11 mouse cellular contexts compared by ENCODE assay signal in the genomic region with DNA sequence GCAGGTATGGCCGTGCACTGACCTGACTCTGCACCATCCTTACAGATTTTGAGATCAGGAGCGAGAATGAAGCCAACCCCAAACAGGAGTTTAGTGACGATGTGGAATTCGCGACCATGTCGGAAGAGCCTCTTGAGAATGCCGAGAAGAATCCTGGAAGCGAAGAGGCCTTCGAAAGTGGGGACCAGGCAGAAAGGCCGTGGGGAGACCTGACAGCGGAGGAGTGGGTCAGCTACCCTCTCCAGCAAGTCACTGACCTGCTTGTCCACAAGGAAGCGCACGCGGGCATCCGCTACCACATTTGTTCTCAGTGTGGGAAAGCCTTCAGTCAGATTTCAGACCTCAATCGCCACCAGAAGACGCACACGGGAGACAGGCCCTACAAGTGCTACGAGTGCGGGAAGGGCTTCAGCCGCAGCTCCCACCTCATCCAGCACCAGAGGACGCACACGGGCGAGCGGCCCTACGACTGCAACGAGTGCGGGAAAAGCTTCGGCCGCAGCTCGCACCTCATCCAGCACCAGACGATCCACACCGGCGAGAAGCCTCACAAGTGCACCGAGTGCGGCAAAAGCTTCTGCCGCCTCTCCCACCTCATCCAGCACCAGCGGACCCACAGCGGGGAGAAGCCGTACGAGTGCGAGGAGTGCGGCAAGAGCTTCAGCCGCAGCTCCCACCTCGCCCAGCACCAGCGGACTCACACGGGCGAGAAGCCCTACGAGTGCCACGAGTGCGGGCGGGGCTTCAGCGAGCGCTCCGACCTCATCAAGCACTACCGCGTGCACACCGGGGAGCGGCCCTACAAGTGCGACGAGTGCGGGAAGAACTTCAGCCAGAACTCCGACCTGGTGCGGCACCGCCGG. TPM values are rescaled to one million over a fixed set of nuclear protein-coding genes. Genes with fewer than 3 reads are reported as not detected.
DNase-seq lines count a peak whose midpoint lies in the region; ATAC-seq and TF ChIP-seq lines count a peak whose summit lies in the region.
"Had no signal": no experiment of that assay in that cellular context is flagged by ENCODE, and none has a peak within 500 bp of the region (broad histone marks: within the 10 kb centered on the region; RNA-seq: fewer than 3 reads in every experiment).

No protein-coding gene starts in this region.

- H3K4me3 ChIP-seq in testis, adult 2 months (ENCODE audit: control insufficient read depth, low read depth, low read length), result peak overlapping the region; percentile 41
- H3K4me3 ChIP-seq in forebrain, postnatal 0 days (ENCODE audit: low read depth, low read length), result no peak overlapping the region
- H3K4me3 ChIP-seq in midbrain, embryonic 10.5 days, result peak overlapping the region; percentile 42
- H3K4me3 ChIP-seq: layer of hippocampus, adult 2 months had no signal

- H3K4me1 ChIP-seq in testis, adult 2 months (ENCODE audit: control insufficient read depth, insufficient read depth, low read length), result peaks cover 16% of the 10 kb centered on the region
- H3K4me1 ChIP-seq in forebrain, postnatal 0 days (ENCODE audit: insufficient read depth), result peaks cover 8% of the 10 kb centered on the region
- peaks cover 40% of the 10 kb centered on the region for H3K4me1 ChIP-seq in midbrain, embryonic 10.5 days

- H3K9me3 ChIP-seq in forebrain, postnatal 0 days (ENCODE audit: low read length), result no peaks in the 10 kb centered on the region
- peaks cover 13% of the 10 kb centered on the region for H3K9me3 ChIP-seq in midbrain, embryonic 10.5 days (replicated peaks)

- no peak overlapping the region for H3K9ac ChIP-seq in forebrain, postnatal 0 days

- ATAC-seq in forebrain, postnatal 0 days, result no peak
- ATAC-seq: intestine, postnatal 0 days had no signal

- H3K4me2 ChIP-seq in forebrain, postnatal 0 days (ENCODE audit: low read depth), result no peak overlapping the region

- no peak for DNase-seq in testis, postnatal 10 days (ENCODE audit: low spot score)
- peak; percentile 35 for DNase-seq in forebrain, postnatal 0 days
- peak; percentile 43 for DNase-seq in midbrain, embryonic 10.5 days (ENCODE audit: low spot score)
- DNase-seq in testis, postnatal 14 days (ENCODE audit: low spot score), result peak; percentile 36
- DNase-seq in adrenal gland, postnatal 14 days, result no peak
- no peak for DNase-seq in lung, postnatal 14 days
- DNase-seq in left cerebral cortex, adult 8-10 months (ENCODE audit: low spot score in 2 of 2), result no peak
- DNase-seq: thymus, postnatal 4 days had no signal

- H3K27me3 ChIP-seq in testis, adult 2 months (ENCODE audit: control insufficient read depth, insufficient read depth, low read length), result no peaks in the 10 kb centered on the region
- H3K27me3 ChIP-seq in forebrain, postnatal 0 days (ENCODE audit: insufficient read depth, low read length), result no peaks in the 10 kb centered on the region
- H3K27me3 ChIP-seq in midbrain, embryonic 10.5 days (ENCODE audit: low read depth, poor library complexity, severe bottlenecking), result peaks cover 41% of the 10 kb centered on the region

- no peak for TF ChIP-seq CTCF in testis, adult 2 months (IDR thresholded peaks at IDR 0.05; ENCODE audit: control insufficient read depth, insufficient read depth, insufficient replicate concordance, low read depth, low read length)
- TF ChIP-seq CTCF in forebrain, postnatal 0 days (IDR thresholded peaks at IDR 0.05; ENCODE audit: low read depth), result no peak

- WGBS in forebrain, postnatal 0 days, result 41% methylated on average over 66 of the region's 66 CpGs
- 19% methylated on average over 66 of the region's 66 CpGs for WGBS in midbrain, embryonic 10.5 days

- TF ChIP-seq POLR2A in testis, adult 2 months (IDR thresholded peaks at IDR 0.05; ENCODE audit: control insufficient read depth, low read depth, low read length), result no peak

- peaks cover 1% of the 10 kb centered on the region; the same call in 1 of the 2 replicates for H3K36me3 ChIP-seq in testis, adult 2 months (ENCODE audit: control insufficient read depth, insufficient read depth, low read length)
- peaks cover 61% of the 10 kb centered on the region for H3K36me3 ChIP-seq in forebrain, postnatal 0 days (ENCODE audit: insufficient read depth)
- peaks cover 76% of the 10 kb centered on the region for H3K36me3 ChIP-seq in midbrain, embryonic 10.5 days

- no peak overlapping the region for H3K27ac ChIP-seq in testis, adult 2 months (ENCODE audit: control insufficient read depth, insufficient read depth, low read depth, low read length)
- H3K27ac ChIP-seq in forebrain, postnatal 0 days (ENCODE audit: low read depth, low read length), result no peak overlapping the region
- H3K27ac ChIP-seq in midbrain, embryonic 10.5 days (replicated peaks), result peak overlapping the region; percentile 57
- H3K27ac ChIP-seq: layer of hippocampus, adult 2 months had no signal

RNA-seq across cellular contexts. Expression of a gene that starts 5.7 kb away (rescaled TPM):
- polyA plus RNA-seq in testis, adult 2 months (2012; rRNA removed), result 4.8 and 5.4 TPM in 2 replicates
- 72.6 and 73.1 TPM in 2 replicates for total RNA-seq in forebrain, postnatal 0 days (2014; rRNA removed)
- 23.6 and 31.0 TPM in 2 replicates for polyA plus RNA-seq in forebrain, postnatal 0 days (2015; fragmentation: Nextera tagmentation; extraction: Ambion mirVana)
- 23.3 and 30.3 TPM in 2 replicates for polyA plus RNA-seq in midbrain, embryonic 10.5 days (2016; fragmentation: Nextera tagmentation; extraction: Ambion mirVana)
- 27.1 and 28.8 TPM in 2 replicates for total RNA-seq in adrenal gland, postnatal 14 days (2021)
- total RNA-seq in left cerebral cortex, adult 8-10 months (2022), result 10 to 100 TPM; 42.5 to 54.8 (median 50.8) TPM

RNA-seq across cellular contexts. Expression of a gene that starts 20.6 kb away (rescaled TPM):
- 25.5 and 30.3 TPM in 2 replicates for polyA plus RNA-seq in testis, adult 2 months (2012; rRNA removed)
- 162 and 169 TPM in 2 replicates for total RNA-seq in forebrain, postnatal 0 days (2014; rRNA removed)
- 175 and 214 TPM in 2 replicates for polyA plus RNA-seq in forebrain, postnatal 0 days (2015; fragmentation: Nextera tagmentation; extraction: Ambion mirVana)
- polyA plus RNA-seq in midbrain, embryonic 10.5 days (2016; fragmentation: Nextera tagmentation; extraction: Ambion mirVana), result 229 and 258 TPM in 2 replicates
- total RNA-seq in adrenal gland, postnatal 14 days (2021), result 82.8 and 90.1 TPM in 2 replicates
- total RNA-seq in left cerebral cortex, adult 8-10 months (2022), result 10 to 100 TPM; 78.9 to 93.4 (median 89.9) TPM

RNA-seq across cellular contexts. Expression of a gene that starts 42.6 kb away (rescaled TPM):
- 0.49 and 0.54 TPM in 2 replicates for polyA plus RNA-seq in testis, adult 2 months (2012; rRNA removed)
- 0.31 and 0.48 TPM in 2 replicates for total RNA-seq in forebrain, postnatal 0 days (2014; rRNA removed)
- polyA plus RNA-seq in forebrain, postnatal 0 days (2015; fragmentation: Nextera tagmentation; extraction: Ambion mirVana), result 1.6 and 1.9 TPM in 2 replicates
- polyA plus RNA-seq in midbrain, embryonic 10.5 days (2016; fragmentation: Nextera tagmentation; extraction: Ambion mirVana), result 0.79 and 0.81 TPM in 2 replicates
- 3.3 and 6.3 TPM in 2 replicates for total RNA-seq in adrenal gland, postnatal 14 days (2021)
- under 1 TPM; 0.52 to 0.93 (median 0.70) TPM for total RNA-seq in left cerebral cortex, adult 8-10 months (2022)
- total RNA-seq: layer of hippocampus, adult 2 months had no signal

Comparison
In these comparisons a context has a peak if more than half of its experiments do, and no peak if none do; other contexts are left out.
1. DNase-seq: peak in forebrain, postnatal 0 days (single experiment), midbrain, embryonic 10.5 days (single experiment) and testis, postnatal 14 days (single experiment); none in testis, postnatal 10 days (single experiment), adrenal gland, postnatal 14 days (single experiment), lung, postnatal 14 days (single experiment) and left cerebral cortex, adult 8-10 months (0 of 2).